Comparison of ENCODE assay signal across 11 mouse cellular contexts in the genomic region with DNA sequence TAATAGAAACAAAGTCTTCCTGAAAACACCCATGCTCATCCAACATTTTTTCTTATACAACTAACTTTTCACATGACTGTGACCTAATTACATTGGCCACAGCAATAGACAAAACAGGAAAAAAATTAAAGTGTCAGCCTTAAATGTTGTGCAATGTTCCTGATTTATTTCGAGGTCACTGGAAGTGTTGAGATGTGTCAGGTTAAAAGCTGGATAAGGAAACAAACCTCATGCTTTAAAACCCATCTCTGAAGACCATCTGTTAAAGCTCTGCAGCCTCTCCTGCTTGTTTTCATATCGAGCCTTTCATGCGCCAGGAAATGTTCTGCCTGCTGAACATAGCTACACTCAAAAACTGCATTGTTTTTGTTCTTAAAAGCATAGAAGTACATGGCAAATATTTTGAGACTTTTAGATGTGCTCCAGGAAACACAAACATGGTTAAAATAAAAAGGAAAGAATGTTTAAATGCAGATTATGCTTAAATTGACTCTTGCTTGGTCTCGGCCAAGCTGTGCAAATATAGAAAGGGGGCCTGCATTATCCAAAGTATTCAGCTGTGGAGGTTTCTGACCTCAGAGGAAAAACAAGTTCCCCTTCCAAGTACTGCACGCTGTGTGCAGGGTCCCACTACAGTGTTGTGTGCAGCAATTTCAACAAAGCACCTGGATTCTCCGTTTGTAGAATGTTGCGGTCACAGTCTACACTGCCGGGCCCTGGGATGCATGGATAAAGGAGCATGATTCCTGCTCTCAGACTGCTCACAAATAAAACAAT.
A peak's percentile ranks its signal among the peaks of the same experiment; 100 is the strongest.
DNase-seq lines count a peak whose midpoint lies in the region; ATAC-seq lines count a peak whose summit lies in the region.
"Had no signal": no experiment of that assay in that cellular context is flagged by ENCODE, and none has a peak within 500 bp of the region (broad histone marks: within the 10 kb centered on the region; RNA-seq: fewer than 3 reads in every experiment).

No protein-coding gene starts in this region.

- no peaks in the 10 kb centered on the region for H3K27me3 ChIP-seq in midbrain, embryonic 11.5 days (ENCODE audit: control insufficient read depth, insufficient read depth, low read length)
- H3K27me3 ChIP-seq in midbrain, embryonic 14.5 days (ENCODE audit: control insufficient read depth, insufficient read depth, low read length), result no peaks in the 10 kb centered on the region
- H3K27me3 ChIP-seq in stomach, embryonic 16.5 days (ENCODE audit: control insufficient read depth, insufficient read depth, low read length), result no peaks in the 10 kb centered on the region
- H3K27me3 ChIP-seq in midbrain, embryonic 15.5 days (replicated peaks), result no peaks in the 10 kb centered on the region

- H3K4me2 ChIP-seq in midbrain, embryonic 11.5 days, result no peak overlapping the region
- H3K4me2 ChIP-seq in midbrain, embryonic 14.5 days (ENCODE audit: low read length), result no peak overlapping the region
- H3K4me2 ChIP-seq in stomach, embryonic 16.5 days (ENCODE audit: low read depth, low read length), result no peak overlapping the region
- no peak overlapping the region for H3K4me2 ChIP-seq in midbrain, embryonic 15.5 days
- H3K4me2 ChIP-seq: hindbrain, embryonic 14.5 days had no signal

- no peak overlapping the region for H3K9ac ChIP-seq in midbrain, embryonic 11.5 days (ENCODE audit: low read length)
- H3K9ac ChIP-seq in midbrain, embryonic 14.5 days (replicated peaks; ENCODE audit: low read length), result no peak overlapping the region
- H3K9ac ChIP-seq in stomach, embryonic 16.5 days (ENCODE audit: low read length), result no peak overlapping the region
- H3K9ac ChIP-seq in midbrain, embryonic 15.5 days, result no peak overlapping the region
- H3K9ac ChIP-seq: hindbrain, embryonic 14.5 days; liver, embryonic 14.5 days had no signal

- H3K4me3 ChIP-seq in midbrain, embryonic 11.5 days (ENCODE audit: low read depth, low read length), result no peak overlapping the region
- H3K4me3 ChIP-seq in midbrain, embryonic 14.5 days (replicated peaks; ENCODE audit: low read depth, low read length), result no peak overlapping the region
- no peak overlapping the region for H3K4me3 ChIP-seq in stomach, embryonic 16.5 days (replicated peaks; ENCODE audit: low read length)
- H3K4me3 ChIP-seq in midbrain, embryonic 15.5 days, result no peak overlapping the region

- no peak overlapping the region for H3K27ac ChIP-seq in midbrain, embryonic 11.5 days (ENCODE audit: low read depth, low read length)
- H3K27ac ChIP-seq in midbrain, embryonic 14.5 days (replicated peaks; ENCODE audit: low read depth, low read length), result no peak overlapping the region
- H3K27ac ChIP-seq in stomach, embryonic 16.5 days (ENCODE audit: low read length), result peak overlapping the region; percentile 69
- no peak overlapping the region for H3K27ac ChIP-seq in midbrain, embryonic 15.5 days
- H3K27ac ChIP-seq: hindbrain, embryonic 14.5 days; liver, embryonic 14.5 days had no signal

- H3K36me3 ChIP-seq in midbrain, embryonic 11.5 days (ENCODE audit: control insufficient read depth, insufficient read depth, low read length), result no peaks in the 10 kb centered on the region; the same call in 1 of the 2 replicates
- no peaks in the 10 kb centered on the region for H3K36me3 ChIP-seq in midbrain, embryonic 14.5 days (ENCODE audit: control insufficient read depth, insufficient read depth, low read length)
- H3K36me3 ChIP-seq in stomach, embryonic 16.5 days (ENCODE audit: control insufficient read depth, insufficient read depth, low read length), result no peaks in the 10 kb centered on the region
- H3K36me3 ChIP-seq in midbrain, embryonic 15.5 days (replicated peaks), result no peaks in the 10 kb centered on the region

- H3K4me1 ChIP-seq in midbrain, embryonic 11.5 days (ENCODE audit: control insufficient read depth, insufficient read depth, low read length), result no peaks in the 10 kb centered on the region
- H3K4me1 ChIP-seq in midbrain, embryonic 14.5 days (ENCODE audit: control insufficient read depth, insufficient read depth, low read length), result no peaks in the 10 kb centered on the region
- H3K4me1 ChIP-seq in stomach, embryonic 16.5 days (ENCODE audit: control insufficient read depth, insufficient read depth, low read length), result peaks cover 23% of the 10 kb centered on the region
- no peaks in the 10 kb centered on the region for H3K4me1 ChIP-seq in midbrain, embryonic 15.5 days

- H3K9me3 ChIP-seq in midbrain, embryonic 11.5 days (ENCODE audit: control insufficient read depth, low read length), result no peaks in the 10 kb centered on the region
- H3K9me3 ChIP-seq in midbrain, embryonic 14.5 days (ENCODE audit: control insufficient read depth, low read length), result no peaks in the 10 kb centered on the region
- no peaks in the 10 kb centered on the region for H3K9me3 ChIP-seq in stomach, embryonic 16.5 days (replicated peaks; ENCODE audit: control insufficient read depth, low read length)
- H3K9me3 ChIP-seq in midbrain, embryonic 15.5 days, result no peaks in the 10 kb centered on the region

- no peak for ATAC-seq in midbrain, embryonic 11.5 days (ENCODE audit: low FRiP score)
- no peak for ATAC-seq in midbrain, embryonic 14.5 days (ENCODE audit: low FRiP score, low TSS enrichment)
- ATAC-seq in stomach, embryonic 16.5 days (ENCODE audit: insufficient read depth, low FRiP score), result peak; percentile 76; the same call in 1 of the 2 replicates
- no peak for ATAC-seq in midbrain, embryonic 15.5 days (replicated peaks)

- DNase-seq in gastrocnemius, adult 18-20 months (ENCODE audit: low spot score), result peak; percentile 56
- DNase-seq in gastrocnemius, postnatal 25 days, result no peak
- DNase-seq in midbrain, embryonic 11.5 days (ENCODE audit: low spot score, missing footprints), result peak; percentile 78
- no peak for DNase-seq in midbrain, embryonic 14.5 days
- peak; percentile 24 for DNase-seq in kidney, postnatal 10 days
- no peak for DNase-seq in adrenal gland, postnatal 14 days
- DNase-seq: thymus, adult 2 months had no signal

- 76% methylated on average over 8 of the region's 8 CpGs for WGBS in midbrain, embryonic 11.5 days
- WGBS in midbrain, embryonic 14.5 days, result 87% methylated on average over 8 of the region's 8 CpGs
- WGBS in stomach, embryonic 16.5 days, result 27% methylated on average over 8 of the region's 8 CpGs
- WGBS in midbrain, embryonic 15.5 days, result 80% methylated on average over 8 of the region's 8 CpGs

Comparison
In these comparisons a context has a peak if more than half of its experiments do, and no peak if none do; other contexts are left out.
1. DNase-seq: peak in gastrocnemius, adult 18-20 months (single experiment), midbrain, embryonic 11.5 days (single experiment) and kidney, postnatal 10 days (single experiment); none in gastrocnemius, postnatal 25 days (single experiment), midbrain, embryonic 14.5 days (single experiment) and adrenal gland, postnatal 14 days (single experiment).